Mouse (Mus musculus) limb, embryonic 15.5 days (tissue): ENCODE data around the gene Tmsb10. TPM values are rescaled to one million over a fixed set of nuclear protein-coding genes. Genes with fewer than 3 reads are reported as not detected.

Source experiments
- ATAC-seq: fragments of 200-750 bp; cut with Nextera tagmentation; 2 replicates; pipeline ENCODE4 v1.8.0; 2017; ENCODE audit warnings: low read depth, moderate TSS enrichment; ENCODE audit not compliant: insufficient number of reproducible peaks, low FRiP score, low TSS enrichment
- H3K27ac ChIP-seq: fragments of 300-500 bp; sonication (generic); 2 replicates; pipeline ENCODE4 v1.5.1; 2015; ENCODE audit warnings: moderate library complexity, mild to moderate bottlenecking, inconsistent platforms
- H3K27me3 ChIP-seq: fragments of 300-500 bp; sonication (generic); 2 replicates; pipeline ENCODE4 v1.6.1; 2015; ENCODE audit warnings: inconsistent platforms
- H3K36me3 ChIP-seq: fragments of 300-500 bp; sonication (generic); 2 replicates; pipeline ENCODE4 v1.6.1; 2015; ENCODE audit warnings: inconsistent platforms
- H3K4me1 ChIP-seq: fragments of 300-500 bp; sonication (generic); 2 replicates; pipeline ENCODE4 v1.6.1; 2015; ENCODE audit warnings: inconsistent platforms
- H3K4me2 ChIP-seq: fragments of 300-500 bp; sonication (generic); 2 replicates; pipeline ENCODE4 v1.6.1; 2015; ENCODE audit warnings: mild to moderate bottlenecking, inconsistent platforms
- H3K4me3 ChIP-seq: fragments of 300-500 bp; sonication (generic); 2 replicates; pipeline ENCODE4 v1.5.1; 2015; ENCODE audit warnings: mild to moderate bottlenecking, inconsistent platforms
- H3K9ac ChIP-seq: fragments of 300-500 bp; sonication (generic); 2 replicates; pipeline ENCODE4 v1.6.1; 2015; ENCODE audit warnings: inconsistent platforms
- H3K9me3 ChIP-seq: fragments of 300-500 bp; sonication (generic); 2 replicates; pipeline ENCODE4 v1.6.1; 2016; ENCODE audit warnings: inconsistent platforms
- WGBS: fragments of 180-500 bp; shearing (Covaris S2); methylation state at CpG from one replicate; pipeline ENCODE4 v1.1.7; 2015; 5-methylcytosine and 5-hydroxymethylcytosine counted together
- polyA plus RNA-seq: library from polyadenylated mRNA; unstranded; fragments of >200 nt; fragmentation: Nextera tagmentation; extraction: Ambion mirVana; gene quantifications from 2 replicates; pipeline ENCODE4 v1.2.1, GENCODE M21; 2015

Gene Tmsb10
- polyA plus RNA-seq, 1 experiment from 2014 or later: 1,767 TPM

DNA sequence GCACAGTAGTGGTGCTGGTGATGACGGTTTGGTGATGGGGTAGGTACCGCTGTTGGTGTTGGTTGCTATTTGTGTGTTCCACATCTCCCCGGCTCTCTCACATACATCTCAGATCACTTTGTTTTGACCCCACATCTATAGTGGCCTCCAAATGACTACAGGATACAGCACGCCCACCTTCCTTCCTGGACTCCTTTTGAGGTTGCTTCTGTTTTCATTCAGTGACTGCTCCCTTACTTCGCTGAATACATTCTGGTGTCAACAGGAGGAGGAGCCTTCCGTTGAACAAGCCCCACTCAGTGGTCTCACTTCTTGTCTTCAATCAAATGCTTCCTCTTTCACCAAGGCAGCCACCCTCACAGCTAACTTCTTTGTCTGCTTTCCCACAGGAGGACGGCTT, 3.8 kb downstream of the Tmsb10 start:
- Histone ChIP-seq H3K4me2 (no peak overlapping the region), H3K9ac (no peak overlapping the region), H3K27ac (no peak overlapping the region), H3K4me3 (no peak overlapping the region), H3K27me3 (no peaks in the 10 kb centered on the region), H3K36me3 (no peaks in the 10 kb centered on the region), H3K4me1 (peaks cover 32% of the 10 kb centered on the region), H3K9me3 (no peaks in the 10 kb centered on the region)
- 79% methylated on average over 7 of the region's 7 CpGs for WGBS
- ATAC-seq: no peak

DNA sequence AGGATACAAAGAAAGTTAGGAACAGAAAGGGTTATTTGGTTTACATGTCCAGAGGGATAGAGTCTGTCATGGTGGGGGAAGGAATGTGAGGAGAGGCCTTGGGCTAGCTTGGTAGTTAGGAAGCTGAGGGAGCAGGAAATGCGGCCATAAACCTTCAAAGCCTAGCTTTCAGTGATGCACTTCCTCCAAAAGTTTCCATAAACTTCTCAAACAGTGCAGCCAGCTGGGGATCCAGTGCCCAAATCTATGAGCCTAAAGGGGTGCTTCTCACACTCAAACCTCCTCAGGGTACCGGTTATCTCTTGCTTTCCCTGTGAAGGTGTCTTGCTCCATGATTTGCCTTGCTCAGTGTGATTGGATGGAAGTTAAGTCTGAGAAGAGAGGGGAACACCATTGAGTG, 5.6 kb downstream of the Tmsb10 start:
- no peaks in the 10 kb centered on the region for H3K9me3 ChIP-seq
- H3K27ac ChIP-seq: peak overlapping the region; percentile 27; the same call in 1 of the 2 replicates
- no peaks in the 10 kb centered on the region for H3K36me3 ChIP-seq
- no peak overlapping the region for H3K4me2 ChIP-seq
- H3K9ac ChIP-seq: no peak overlapping the region
- no peak overlapping the region for H3K4me3 ChIP-seq
- no peaks in the 10 kb centered on the region for H3K27me3 ChIP-seq
- 62% methylated on average over 2 of the region's 2 CpGs for WGBS
- ATAC-seq: no peak
- H3K4me1 ChIP-seq: peaks cover 23% of the 10 kb centered on the region

DNA sequence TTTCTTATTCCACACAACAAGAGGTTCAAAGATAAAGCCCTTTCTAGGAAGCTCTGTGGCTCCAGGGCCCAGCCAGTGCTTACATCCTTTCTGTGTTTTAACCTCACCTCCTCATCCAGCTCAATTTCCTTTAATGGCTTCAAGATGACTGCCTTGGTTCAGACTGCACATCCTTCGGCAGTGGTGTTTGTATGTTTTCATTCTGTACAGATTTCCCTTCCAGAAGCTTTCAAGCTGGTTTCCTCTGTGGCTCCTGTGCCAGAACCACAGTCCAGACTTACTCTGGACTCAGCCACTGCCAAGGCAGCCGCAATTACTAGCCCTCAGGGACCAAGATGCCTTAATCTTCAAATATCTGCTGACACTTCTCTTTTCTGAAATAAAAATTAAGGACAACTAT, 6.3 kb downstream of the Tmsb10 start:
- WGBS: 27% methylated on average over 2 of the region's 2 CpGs
- ATAC-seq: 0 out of 2 replicates have a peak, but pooled peaks have one; percentile 49
- Histone ChIP-seq H3K27ac (peak overlapping the region; percentile 66), H3K4me3 (no peak overlapping the region), H3K9ac (no peak overlapping the region), H3K9me3 (no peaks in the 10 kb centered on the region), H3K36me3 (no peaks in the 10 kb centered on the region), H3K4me1 (peaks cover 23% of the 10 kb centered on the region), H3K27me3 (no peaks in the 10 kb centered on the region), H3K4me2 (no peak overlapping the region)

DNA sequence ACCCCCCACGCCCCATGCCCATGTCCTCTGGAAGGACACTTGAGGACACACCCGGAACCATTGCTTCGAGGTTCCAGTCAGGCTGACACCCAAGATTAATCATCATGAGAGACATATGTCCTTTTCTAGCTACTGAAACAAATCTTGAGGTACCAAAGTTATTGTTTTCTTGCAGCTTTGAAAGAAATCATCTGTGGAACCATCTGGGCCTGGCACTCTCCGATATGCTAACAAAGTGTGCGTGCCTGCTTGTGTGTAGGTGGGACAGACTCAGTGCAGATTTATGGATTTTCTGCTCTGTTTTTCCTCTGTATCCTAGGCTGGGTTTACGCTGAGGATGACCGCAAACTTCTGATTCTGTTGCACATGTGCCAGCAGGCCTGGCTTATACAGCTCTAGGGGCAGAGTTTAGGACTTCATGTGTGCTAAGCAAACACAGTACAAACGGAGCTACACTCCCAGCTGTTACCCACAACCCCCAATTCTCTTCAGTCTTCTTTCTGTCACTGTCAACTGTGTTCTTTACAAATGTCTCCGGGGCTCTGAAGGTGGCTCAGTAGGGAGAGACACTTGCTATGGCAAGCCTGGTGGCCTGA, 9.3 kb downstream of the Tmsb10 start:
- no peak for ATAC-seq
- Histone ChIP-seq H3K9me3 (no peaks in the 10 kb centered on the region), H3K36me3 (no peaks in the 10 kb centered on the region), H3K4me1 (peaks cover 10% of the 10 kb centered on the region), H3K27me3 (no peaks in the 10 kb centered on the region), H3K9ac (no peak overlapping the region), H3K27ac (no peak overlapping the region), H3K4me2 (no peak overlapping the region), H3K4me3 (no peak overlapping the region)
- WGBS: 77% methylated on average over 9 of the region's 9 CpGs

DNA sequence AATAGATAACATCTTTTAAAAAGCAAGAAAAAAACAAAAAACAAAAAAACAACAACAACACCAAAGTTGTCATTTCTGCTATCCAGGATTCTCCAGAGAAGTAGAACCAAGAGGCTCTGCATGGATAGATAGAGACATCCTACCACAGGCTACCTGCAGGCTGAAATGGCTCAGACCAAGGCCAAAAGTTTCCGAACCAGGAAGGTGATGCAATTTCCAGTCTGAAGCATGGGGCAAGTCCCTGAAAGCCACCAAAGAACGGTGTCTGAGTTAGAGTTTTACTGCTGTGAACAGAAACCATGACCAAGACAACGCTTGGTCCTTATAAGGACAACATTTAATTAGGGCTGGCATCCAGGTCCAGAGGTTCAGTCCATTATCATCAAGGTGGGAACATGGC, 10.2 kb downstream of the Tmsb10 start:
- ATAC-seq: no peak
- 87% methylated on average over 3 of the region's 3 CpGs for WGBS
- H3K9ac ChIP-seq: no peak overlapping the region
- no peak overlapping the region for H3K27ac ChIP-seq
- no peaks in the 10 kb centered on the region for H3K9me3 ChIP-seq
- peaks cover 10% of the 10 kb centered on the region for H3K4me1 ChIP-seq
- H3K36me3 ChIP-seq: no peaks in the 10 kb centered on the region
- no peak overlapping the region for H3K4me3 ChIP-seq
- H3K4me2 ChIP-seq: no peak overlapping the region
- H3K27me3 ChIP-seq: no peaks in the 10 kb centered on the region

DNA sequence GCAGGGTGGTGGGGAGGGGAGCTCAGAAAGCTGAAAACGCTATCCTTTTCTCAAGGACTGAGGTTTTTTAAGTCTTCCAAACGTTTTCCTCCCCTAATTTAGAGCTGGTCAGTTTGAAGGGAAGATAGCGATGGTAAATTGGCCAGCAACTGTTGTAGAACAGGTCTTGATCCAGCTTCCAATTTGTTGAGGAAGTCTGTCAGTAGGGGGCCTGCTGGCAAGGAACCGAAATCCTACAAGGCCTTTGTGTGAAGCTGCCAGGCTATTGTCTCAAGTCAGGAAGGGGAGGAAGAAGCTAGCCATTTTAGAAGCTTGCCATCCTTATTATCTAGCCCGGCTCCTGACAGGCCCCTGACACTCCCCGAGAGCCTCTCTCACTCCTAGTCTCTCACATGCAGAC, 10.6 kb downstream of the Tmsb10 start:
- WGBS: 71% methylated on average over 6 of the region's 6 CpGs
- ATAC-seq: no peak
- Histone ChIP-seq H3K27ac (no peak overlapping the region), H3K4me3 (no peak overlapping the region), H3K4me1 (peaks cover 6% of the 10 kb centered on the region), H3K36me3 (no peaks in the 10 kb centered on the region), H3K4me2 (no peak overlapping the region), H3K27me3 (no peaks in the 10 kb centered on the region), H3K9ac (no peak overlapping the region), H3K9me3 (no peaks in the 10 kb centered on the region)

DNA sequence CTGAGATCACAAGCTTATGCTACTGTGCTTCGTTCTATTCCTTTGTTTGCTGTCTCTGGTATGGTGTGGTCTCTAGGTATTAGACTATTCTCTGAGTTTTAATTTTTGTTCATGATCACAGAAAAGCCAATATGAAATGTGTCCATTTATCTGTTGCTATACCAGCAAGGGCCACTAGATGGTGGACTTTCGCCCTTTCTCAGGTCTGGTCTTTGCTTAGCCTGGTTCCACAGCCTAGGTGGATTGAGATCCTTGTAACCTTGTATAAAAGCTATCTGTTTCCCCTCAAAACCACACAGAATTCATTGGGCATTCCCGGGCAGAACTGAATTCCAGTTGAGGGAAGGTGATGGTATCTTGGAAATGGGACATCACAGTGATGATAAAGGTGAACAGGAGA, 18.1 kb downstream of the Tmsb10 start:
- H3K36me3 ChIP-seq: no peaks in the 10 kb centered on the region
- 0 out of 2 replicates have a peak, but pooled peaks cover 5% of the 10 kb centered on the region for H3K27me3 ChIP-seq
- no peak for ATAC-seq

DNA sequence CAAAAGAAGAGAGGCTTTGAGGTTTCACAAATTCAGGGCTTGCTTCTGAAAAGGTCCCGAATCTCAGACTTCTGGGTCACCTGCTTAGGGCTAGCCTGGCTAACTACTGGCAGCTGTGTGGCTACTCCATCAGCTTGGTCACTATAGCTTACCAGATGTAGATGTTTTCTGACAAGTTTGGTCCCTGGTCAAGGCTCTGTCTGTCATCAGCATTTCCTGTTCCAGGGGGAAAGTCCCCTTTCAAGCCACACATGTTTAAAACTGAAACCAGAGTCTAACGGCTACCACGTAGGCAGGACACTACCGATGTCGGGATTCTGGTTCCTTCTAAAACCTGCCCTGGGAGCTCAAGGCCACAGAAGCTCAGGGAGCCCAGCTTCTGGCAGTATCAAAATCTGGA, 20.7 kb downstream of the Tmsb10 start:
- Histone ChIP-seq H3K27ac (no peak overlapping the region), H3K4me1 (no peaks in the 10 kb centered on the region), H3K9ac (no peak overlapping the region), H3K36me3 (no peaks in the 10 kb centered on the region), H3K4me2 (no peak overlapping the region), H3K27me3 (0 out of 2 replicates have a peak, but pooled peaks cover 5% of the 10 kb centered on the region), H3K9me3 (no peaks in the 10 kb centered on the region), H3K4me3 (no peak overlapping the region)
- no peak for ATAC-seq
- 56% methylated on average over 5 of the region's 5 CpGs for WGBS

More for the DNA sequence above, 18.1 kb downstream of the Tmsb10 start:
- H3K9ac ChIP-seq: no peak overlapping the region
- no peaks in the 10 kb centered on the region for H3K4me1 ChIP-seq
- no peak overlapping the region for H3K4me2 ChIP-seq
- no peak overlapping the region for H3K27ac ChIP-seq
- 7% methylated on average over 3 of the region's 3 CpGs for WGBS
- no peak overlapping the region for H3K4me3 ChIP-seq
- no peaks in the 10 kb centered on the region for H3K9me3 ChIP-seq

DNA sequence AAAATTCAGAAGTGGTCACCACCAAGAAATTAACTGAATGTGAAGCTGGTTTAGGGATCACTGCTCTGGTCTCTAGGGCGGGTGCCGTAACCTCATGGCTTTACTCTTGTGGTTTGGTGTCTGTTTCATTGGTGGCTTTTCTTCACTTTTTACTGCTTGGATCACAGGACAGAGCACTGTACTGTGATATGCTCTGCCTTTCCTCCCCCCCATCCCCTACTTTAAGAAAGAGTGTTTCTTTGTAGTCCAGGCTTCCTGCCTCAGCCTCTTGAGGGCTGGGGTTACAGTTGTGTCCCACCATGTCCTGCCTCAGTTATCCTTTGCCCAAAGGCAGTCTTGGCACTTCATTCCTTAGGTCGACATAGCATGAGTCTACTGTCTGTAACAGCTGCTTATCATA, 21.1 kb downstream of the Tmsb10 start:
- no peak for ATAC-seq
- Histone ChIP-seq H3K9me3 (no peaks in the 10 kb centered on the region), H3K4me3 (no peak overlapping the region), H3K36me3 (no peaks in the 10 kb centered on the region), H3K4me2 (no peak overlapping the region), H3K9ac (no peak overlapping the region), H3K27me3 (0 out of 2 replicates have a peak, but pooled peaks cover 5% of the 10 kb centered on the region), H3K4me1 (no peaks in the 10 kb centered on the region), H3K27ac (no peak overlapping the region)
- 76% methylated on average over 3 of the region's 3 CpGs for WGBS

DNA sequence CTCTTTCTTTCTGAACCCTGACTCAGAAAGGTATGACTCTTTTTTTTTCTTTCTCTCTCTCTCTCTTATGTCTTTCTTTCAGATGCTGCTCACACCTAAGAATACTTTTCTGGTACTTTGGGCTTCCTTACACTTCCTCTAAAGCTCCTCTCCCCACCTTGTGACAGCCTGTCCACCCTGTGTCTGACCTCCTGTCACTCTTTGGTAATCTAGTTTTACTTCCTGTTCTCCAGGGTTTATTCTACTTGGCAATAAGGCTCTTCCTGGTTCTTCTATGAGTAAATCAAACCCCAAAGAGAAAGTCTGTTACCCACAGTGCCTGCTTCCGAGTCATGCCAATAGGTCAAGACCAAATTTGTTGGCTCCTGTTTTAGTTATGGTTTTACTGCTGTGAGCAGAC, 25.6 kb downstream of the Tmsb10 start:
- no peaks in the 10 kb centered on the region for H3K9me3 ChIP-seq
- H3K36me3 ChIP-seq: no peaks in the 10 kb centered on the region
- ATAC-seq: no peak
- no peak overlapping the region for H3K4me3 ChIP-seq
- no peaks in the 10 kb centered on the region for H3K27me3 ChIP-seq
- H3K27ac ChIP-seq: no peak overlapping the region
- no peak overlapping the region for H3K9ac ChIP-seq
- WGBS: 85% methylated on average over 1 of the region's 1 CpGs
- H3K4me2 ChIP-seq: no peak overlapping the region
- no peaks in the 10 kb centered on the region for H3K4me1 ChIP-seq

DNA sequence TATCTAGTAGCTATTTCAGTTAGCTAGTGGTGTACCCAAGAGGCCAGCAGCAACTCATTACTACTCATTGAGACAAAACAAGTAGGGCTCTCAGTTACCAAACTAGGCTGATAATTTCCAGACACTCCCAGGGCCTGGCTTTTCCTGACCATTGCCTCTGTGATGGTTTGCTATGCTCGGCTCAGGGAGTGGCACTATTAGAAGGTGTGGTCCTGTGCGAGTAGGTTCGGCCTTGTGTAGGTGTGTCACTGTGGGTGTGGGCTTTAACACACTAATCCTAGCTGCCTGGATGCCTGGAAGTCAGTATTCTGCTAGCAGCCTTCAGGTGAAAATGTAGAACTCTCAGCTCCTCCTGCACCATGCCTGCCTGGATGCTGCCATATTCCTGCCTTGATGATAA, 27.0 kb downstream of the Tmsb10 start:
- ATAC-seq: no peak
- Histone ChIP-seq H3K4me2 (no peak overlapping the region), H3K36me3 (no peaks in the 10 kb centered on the region), H3K4me3 (no peak overlapping the region), H3K27ac (no peak overlapping the region), H3K9me3 (no peaks in the 10 kb centered on the region), H3K27me3 (no peaks in the 10 kb centered on the region), H3K9ac (no peak overlapping the region), H3K4me1 (peaks cover 7% of the 10 kb centered on the region)
- WGBS: 70% methylated on average over 3 of the region's 3 CpGs

DNA sequence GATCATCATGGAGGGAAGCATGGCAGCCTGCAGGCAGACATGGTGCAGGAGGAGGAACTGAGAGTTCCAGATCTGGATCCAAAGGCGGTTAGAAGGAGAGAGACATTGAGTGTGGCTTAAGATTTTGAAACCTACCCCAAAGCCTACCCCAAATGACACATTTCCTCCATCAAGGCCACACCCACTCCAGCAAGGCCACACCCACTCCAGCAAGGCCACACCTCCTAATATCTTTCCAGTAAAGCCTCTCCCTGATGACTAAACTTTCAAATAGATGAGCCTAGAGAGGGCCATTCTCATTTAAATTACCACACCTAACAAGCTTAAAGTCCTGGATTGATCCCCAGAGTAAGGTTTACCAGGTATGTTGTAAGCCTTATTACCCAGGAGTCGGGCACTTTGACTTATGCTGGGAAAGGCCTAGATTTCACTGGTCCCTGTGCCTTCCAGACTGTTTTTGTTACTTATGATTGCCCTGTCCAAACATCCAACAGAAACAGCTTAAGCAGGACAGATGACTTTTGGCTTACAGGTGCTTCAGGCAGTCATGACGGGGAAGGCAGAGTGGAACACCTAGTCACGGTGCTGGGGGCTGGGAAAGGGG, 28.7 kb downstream of the Tmsb10 start:
- H3K9ac ChIP-seq: no peak overlapping the region
- H3K4me1 ChIP-seq: peaks cover 8% of the 10 kb centered on the region
- WGBS: 81% methylated on average over 4 of the region's 4 CpGs
- no peaks in the 10 kb centered on the region for H3K9me3 ChIP-seq
- no peaks in the 10 kb centered on the region for H3K27me3 ChIP-seq
- H3K27ac ChIP-seq: no peak overlapping the region
- ATAC-seq: no peak
- H3K36me3 ChIP-seq: no peaks in the 10 kb centered on the region
- no peak overlapping the region for H3K4me2 ChIP-seq
- no peak overlapping the region for H3K4me3 ChIP-seq
